Mouse (Mus musculus) liver, adult 2 months (tissue): ENCODE measurements at regions not wholly inside any gene's neighbourhood (a gene's known extent, or its start where the extent isn't known, plus 50 kb on each side); places are given as distances from the start of the nearest gene placed in this dataset.
A peak's percentile ranks its signal among the peaks of the same experiment; 100 is the strongest.

Source experiments
- DNase-seq: peaks from one replicate; pipeline ENCODE4 v3.0.0-alpha.2; 2011; ENCODE audit warnings: low read depth, low spot score; ENCODE audit errors: extremely low read depth
- H3K27ac ChIP-seq: fragments of 200-500 bp; replicated peaks from 2 replicates; pipeline ENCODE4 v1.5.1; 2012; ENCODE audit warnings: low read depth, mild to moderate bottlenecking, control low read depth, inconsistent platforms, low read length; ENCODE audit not compliant: insufficient read depth
- H3K27me3 ChIP-seq: fragments of 200-500 bp; 2 replicates; pipeline ENCODE4 v1.6.1; 2012; ENCODE audit warnings: mild to moderate bottlenecking, moderate library complexity, low read length, inconsistent platforms; ENCODE audit not compliant: control insufficient read depth, insufficient read depth
- H3K36me3 ChIP-seq: fragments of 200-500 bp; 2 replicates; pipeline ENCODE4 v1.6.1; 2012; ENCODE audit warnings: low read length, inconsistent platforms; ENCODE audit not compliant: control insufficient read depth, insufficient read depth
- H3K4me1 ChIP-seq: fragments of 200-500 bp; 2 replicates; pipeline ENCODE4 v1.6.1; 2011; ENCODE audit warnings: low read length; ENCODE audit not compliant: control insufficient read depth, insufficient read depth
- H3K4me3 ChIP-seq: fragments of 200-500 bp; 2 replicates; pipeline ENCODE4 v1.5.1; 2011; ENCODE audit warnings: low read depth, mild to moderate bottlenecking, control low read depth, low read length, moderate library complexity; ENCODE audit not compliant: insufficient read depth
- H3K79me2 ChIP-seq: fragments of 200-500 bp; 2 replicates; pipeline ENCODE4 v1.6.1; 2012; ENCODE audit warnings: inconsistent platforms, mild to moderate bottlenecking, low read length, moderate library complexity; ENCODE audit not compliant: control insufficient read depth, insufficient read depth
- H3K9ac ChIP-seq: fragments of 200-500 bp; 2 replicates; pipeline ENCODE4 v1.6.1; 2012; ENCODE audit warnings: low read depth, mild to moderate bottlenecking, control low read depth, inconsistent platforms, low read length
- CTCF ChIP-seq: fragments of 200-500 bp; IDR thresholded peaks from 2 replicates; pipeline ENCODE4 v1.5.1; 2011; ENCODE audit warnings: low read depth, low read length, control low read depth
- POLR2A ChIP-seq: fragments of 200-500 bp; IDR thresholded peaks from 2 replicates; pipeline ENCODE4 v1.6.1; 2011; ENCODE audit warnings: low read length, control low read depth; ENCODE audit not compliant: insufficient read depth; ENCODE audit errors: extremely low read depth
- WGBS: fragments of 180-500 bp; shearing (Covaris S2); methylation state at CpG from one replicate; pipeline ENCODE4 v1.1.7; 2018; 5-methylcytosine and 5-hydroxymethylcytosine counted together

DNA sequence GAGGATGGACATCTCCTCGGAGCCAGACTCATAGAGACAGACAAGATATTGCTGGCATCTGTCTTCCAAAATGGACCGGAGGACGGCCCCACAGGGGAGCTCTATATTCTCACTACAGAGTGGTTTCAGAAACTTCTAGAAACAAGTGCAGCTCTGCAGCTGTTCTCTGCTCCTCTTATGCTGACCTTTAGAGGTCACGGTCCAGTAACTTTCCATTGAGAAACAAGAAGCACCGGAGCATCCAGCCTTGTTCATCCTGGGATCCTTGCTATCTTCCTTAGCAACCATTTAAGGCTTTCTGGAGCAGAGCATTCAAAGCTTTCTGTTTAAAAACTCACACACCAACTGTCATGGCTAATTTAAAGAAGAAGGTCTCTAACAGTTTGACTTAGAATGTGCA lies 94.7 kb upstream of the Tcerg1l start:
- Histone ChIP-seq H3K36me3 (no peaks in the 10 kb centered on the region), H3K4me1 (peaks cover 1% of the 10 kb centered on the region; the same call in 1 of the 2 replicates), H3K27ac (no peak overlapping the region), H3K4me3 (no peak overlapping the region), H3K27me3 (no peaks in the 10 kb centered on the region), H3K9ac (no peak overlapping the region), H3K79me2 (no peaks in the 10 kb centered on the region)
- no peak for DNase-seq
- TF ChIP-seq CTCF (no peak), POLR2A (no peak)
- 92% methylated on average over 5 of the region's 5 CpGs for WGBS

- TF ChIP-seq CTCF (no peak), POLR2A (no peak)
- H3K27ac ChIP-seq = no peak overlapping the region
- no peaks in the 10 kb centered on the region for H3K27me3 ChIP-seq
- peaks cover 1% of the 10 kb centered on the region; the same call in 1 of the 2 replicates for H3K4me1 ChIP-seq
- H3K79me2 ChIP-seq = no peaks in the 10 kb centered on the region
- 80% methylated on average over 2 of the region's 2 CpGs for WGBS
- H3K36me3 ChIP-seq = no peaks in the 10 kb centered on the region
- no peak overlapping the region for H3K9ac ChIP-seq
- DNase-seq = no peak
- H3K4me3 ChIP-seq = no peak overlapping the region
These were observed 91.9 kb upstream of the Tcerg1l start for GRCm38 (mm10) chr7:138489471-138489870.

DNA sequence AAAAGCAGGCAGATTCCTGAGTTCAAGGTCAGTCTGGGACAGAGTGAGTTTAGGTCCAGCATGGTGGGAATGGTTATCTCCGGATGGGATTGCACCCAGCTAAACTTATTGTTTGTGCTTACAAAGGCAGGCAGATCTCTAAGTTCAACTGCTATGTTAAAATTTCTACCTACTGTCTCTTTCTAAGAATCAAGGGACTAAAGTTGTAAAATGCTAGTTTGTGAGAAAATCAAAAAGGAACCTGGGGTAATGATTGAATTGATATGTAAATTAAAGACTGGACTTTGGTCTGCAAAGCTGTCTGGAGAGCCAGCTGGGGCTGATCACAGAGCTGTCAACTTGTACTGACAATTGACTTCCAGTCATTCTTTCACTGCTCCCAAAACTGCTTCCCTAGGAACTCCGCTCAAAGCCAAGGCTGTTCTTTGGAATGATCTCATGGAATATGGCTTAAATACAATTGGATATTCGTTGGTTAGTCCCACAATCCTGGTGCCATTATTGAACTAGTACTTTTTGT lies 90.7 kb upstream of the Tcerg1l start:
- Histone ChIP-seq H3K27ac (no peak overlapping the region), H3K4me3 (no peak overlapping the region), H3K4me1 (peaks cover 1% of the 10 kb centered on the region; the same call in 1 of the 2 replicates), H3K79me2 (no peaks in the 10 kb centered on the region), H3K27me3 (no peaks in the 10 kb centered on the region), H3K36me3 (no peaks in the 10 kb centered on the region), H3K9ac (no peak overlapping the region)
- TF ChIP-seq CTCF (no peak), POLR2A (no peak)
- peak; percentile 81 for DNase-seq
- 18% methylated on average over 3 of the region's 3 CpGs for WGBS

DNA sequence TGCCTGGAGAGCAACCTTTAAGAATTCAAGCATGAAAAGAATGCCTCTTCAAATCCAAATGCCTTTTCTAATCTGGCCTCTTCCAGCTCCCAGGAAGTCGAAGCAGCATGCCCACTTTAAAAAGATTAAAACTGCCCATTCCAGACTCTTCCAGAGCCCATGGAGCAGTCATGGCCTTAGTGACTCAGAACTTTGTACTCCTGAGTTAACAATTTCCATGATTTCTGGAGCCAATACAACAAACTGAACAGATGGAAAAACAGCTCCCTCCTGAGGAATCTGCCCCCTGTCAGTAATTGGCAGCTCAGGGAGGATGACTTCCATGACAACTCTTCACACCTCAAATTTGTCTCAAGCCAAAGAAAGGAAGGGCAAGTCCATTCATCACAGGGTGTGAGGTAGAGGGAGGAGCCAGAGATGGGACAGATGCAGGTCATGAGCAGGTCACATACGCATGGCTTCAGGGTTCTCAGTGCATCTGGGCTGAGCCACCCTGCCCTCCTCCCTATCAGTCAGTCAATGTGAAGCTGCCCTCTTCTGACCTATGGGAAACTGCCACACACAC lies 75.4 kb upstream of the Tcerg1l start:
- TF ChIP-seq CTCF = no peak
- TF ChIP-seq POLR2A = no peak
- H3K36me3 ChIP-seq = no peaks in the 10 kb centered on the region
- H3K27ac ChIP-seq = no peak overlapping the region
- H3K9ac ChIP-seq = no peak overlapping the region
- no peak overlapping the region for H3K4me3 ChIP-seq
- H3K79me2 ChIP-seq = no peaks in the 10 kb centered on the region
- 64% methylated on average over 2 of the region's 2 CpGs for WGBS
- H3K4me1 ChIP-seq = peaks cover 7% of the 10 kb centered on the region
- DNase-seq = peak; percentile 79
- no peaks in the 10 kb centered on the region for H3K27me3 ChIP-seq

DNA sequence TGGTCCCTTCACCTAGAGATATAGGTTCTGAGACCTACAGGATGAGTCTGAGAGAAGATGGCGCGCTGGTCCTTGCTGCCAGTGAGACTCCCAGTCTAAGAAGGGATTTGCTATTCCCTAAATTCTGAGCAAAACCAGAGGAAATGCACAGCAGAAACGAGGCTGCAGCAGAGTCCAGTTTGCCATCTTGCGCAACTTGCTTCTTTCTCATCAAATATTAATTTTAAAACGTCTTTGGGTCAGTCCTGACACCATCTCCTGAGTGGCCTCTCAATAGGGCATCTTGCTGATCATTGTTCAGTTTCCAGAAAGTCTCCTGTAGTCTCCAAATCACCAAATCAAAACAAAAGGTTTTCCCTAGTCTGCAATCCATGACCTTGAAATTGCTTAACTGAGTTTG lies 74.8 kb upstream of the Tcerg1l start:
- Histone ChIP-seq H3K27me3 (no peaks in the 10 kb centered on the region), H3K79me2 (no peaks in the 10 kb centered on the region), H3K4me1 (peaks cover 7% of the 10 kb centered on the region), H3K9ac (no peak overlapping the region), H3K27ac (no peak overlapping the region), H3K36me3 (no peaks in the 10 kb centered on the region), H3K4me3 (no peak overlapping the region)
- DNase-seq = peak; percentile 63
- WGBS = 63% methylated on average over 5 of the region's 5 CpGs
- TF ChIP-seq CTCF = no peak
- no peak for TF ChIP-seq POLR2A

DNA sequence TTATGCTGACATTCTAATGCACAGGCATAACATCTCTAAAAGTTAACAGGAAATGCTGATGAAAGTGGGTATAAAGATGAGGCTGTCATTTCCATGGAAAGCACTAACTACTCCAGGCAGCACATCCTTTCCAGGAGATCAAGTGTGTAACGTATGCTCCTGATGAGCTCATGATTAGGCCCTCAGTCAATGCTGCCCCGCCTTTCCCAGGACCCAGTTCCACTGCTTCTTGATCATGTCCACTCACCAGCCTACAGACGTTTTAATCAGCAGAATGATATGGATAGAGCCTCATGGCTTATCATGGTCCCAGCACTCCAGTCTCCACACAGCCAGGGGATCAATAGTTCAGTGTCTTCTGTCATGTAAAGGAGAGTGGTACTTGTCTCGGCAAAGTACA lies 71.7 kb upstream of the Tcerg1l start:
- no peaks in the 10 kb centered on the region for H3K36me3 ChIP-seq
- TF ChIP-seq CTCF (no peak), POLR2A (no peak)
- DNase-seq = no peak

More for the DNA sequence above, 71.7 kb upstream of the Tcerg1l start:
- peaks cover 7% of the 10 kb centered on the region for H3K4me1 ChIP-seq
- WGBS = 77% methylated on average over 4 of the region's 4 CpGs
- H3K4me3 ChIP-seq = no peak overlapping the region
- no peak overlapping the region for H3K9ac ChIP-seq
- H3K27ac ChIP-seq = no peak overlapping the region
- H3K79me2 ChIP-seq = no peaks in the 10 kb centered on the region
- H3K27me3 ChIP-seq = no peaks in the 10 kb centered on the region
